Mouse (Mus musculus) midbrain, embryonic 10.5 days (tissue): ENCODE data around the gene Lpar5. TPM values are rescaled to one million over a fixed set of nuclear protein-coding genes. Genes with fewer than 3 reads are reported as not detected.

Experiments
- DNase-seq: peaks from one replicate; pipeline ENCODE4 v3.0.0-alpha.2; 2017; ENCODE audit warnings: low spot score
- H3K27ac ChIP-seq: fragments of 300-500 bp; sonication (generic); replicated peaks from 2 replicates; pipeline ENCODE4 v1.5.1; 2016; ENCODE audit warnings: mild to moderate bottlenecking
- H3K27me3 ChIP-seq: fragments of 300-500 bp; sonication (generic); 2 replicates; pipeline ENCODE4 v1.6.1; 2016; ENCODE audit warnings: low read depth, mild to moderate bottlenecking; ENCODE audit not compliant: poor library complexity, severe bottlenecking
- H3K36me3 ChIP-seq: fragments of 300-500 bp; sonication (generic); 2 replicates; pipeline ENCODE4 v1.6.1; 2016; ENCODE audit warnings: mild to moderate bottlenecking, moderate library complexity
- H3K4me1 ChIP-seq: fragments of 300-500 bp; sonication (generic); 2 replicates; pipeline ENCODE4 v1.6.1; 2016
- H3K4me3 ChIP-seq: fragments of 300-500 bp; sonication (generic); 2 replicates; pipeline ENCODE4 v1.5.1; 2016; ENCODE audit warnings: mild to moderate bottlenecking, moderate library complexity
- H3K9me3 ChIP-seq: fragments of 300-500 bp; sonication (generic); replicated peaks from 2 replicates; pipeline ENCODE4 v1.6.1; 2016; ENCODE audit warnings: mild to moderate bottlenecking
- WGBS: fragments of 180-500 bp; shearing (Covaris S2); methylation state at CpG from one replicate; pipeline ENCODE4 v1.1.7; 2016; 5-methylcytosine and 5-hydroxymethylcytosine counted together
- polyA plus RNA-seq: library from polyadenylated mRNA; unstranded; fragments of >200 nt; fragmentation: Nextera tagmentation; extraction: Ambion mirVana; gene quantifications from 2 replicates; pipeline ENCODE4 v1.2.1, GENCODE M21; 2016

The Lpar5 gene
- polyA plus RNA-seq, 1 experiment from 2014 or later = 0.16 TPM

GRCm38 (mm10) chr6:125089521-125090321 lies 22.0 kb downstream of the Lpar5 start:
- peaks cover 40% of the 10 kb centered on the region for H3K4me1 ChIP-seq
- WGBS = 3% methylated on average over 15 of the region's 15 CpGs
- H3K9me3 ChIP-seq = no peaks in the 10 kb centered on the region
- no peaks in the 10 kb centered on the region for H3K27me3 ChIP-seq
- H3K27ac ChIP-seq = peak overlapping the region; percentile 95
- H3K36me3 ChIP-seq = no peaks in the 10 kb centered on the region
- peak; percentile 72 for DNase-seq
- H3K4me3 ChIP-seq = peak overlapping the region; percentile 50

- no peak for DNase-seq
- 63% methylated on average over 10 of the region's 10 CpGs for WGBS
- H3K4me1 ChIP-seq = peaks cover 48% of the 10 kb centered on the region
- H3K4me3 ChIP-seq = peak overlapping the region; percentile 50
- H3K27ac ChIP-seq = peak overlapping the region; percentile 95
- no peaks in the 10 kb centered on the region for H3K27me3 ChIP-seq
- H3K9me3 ChIP-seq = no peaks in the 10 kb centered on the region
- H3K36me3 ChIP-seq = no peaks in the 10 kb centered on the region
Observed at GRCm38 (mm10) chr6:125090341-125091085, 22.8 kb downstream of the Lpar5 start.

GRCm38 (mm10) chr6:125092372-125092771 lies 24.7 kb downstream of the Lpar5 start:
- 89% methylated on average over 5 of the region's 5 CpGs for WGBS
- H3K27ac ChIP-seq = no peak overlapping the region
- no peak for DNase-seq
- no peaks in the 10 kb centered on the region for H3K36me3 ChIP-seq
- no peak overlapping the region for H3K4me3 ChIP-seq
- no peaks in the 10 kb centered on the region for H3K27me3 ChIP-seq
- peaks cover 56% of the 10 kb centered on the region for H3K4me1 ChIP-seq
- H3K9me3 ChIP-seq = no peaks in the 10 kb centered on the region

GRCm38 (mm10) chr6:125094843-125095242 lies 27.1 kb downstream of the Lpar5 start:
- H3K27me3 ChIP-seq = no peaks in the 10 kb centered on the region
- H3K9me3 ChIP-seq = no peaks in the 10 kb centered on the region
- peaks cover 60% of the 10 kb centered on the region for H3K4me1 ChIP-seq
- peak; percentile 26 for DNase-seq
- no peak overlapping the region; the same call in 1 of the 2 replicates for H3K4me3 ChIP-seq
- peaks cover 25% of the 10 kb centered on the region for H3K36me3 ChIP-seq
- no peak overlapping the region for H3K27ac ChIP-seq
- WGBS = 81% methylated on average over 3 of the region's 3 CpGs

- Histone ChIP-seq H3K27ac (peak within 1 kb of the TSS; percentile 97), H3K4me3 (peak within 1 kb of the TSS; percentile 80), H3K4me1 (peaks cover 60% of the 10 kb centered on the region), H3K9me3 (no peaks in the 10 kb centered on the region), H3K36me3 (peaks cover 33% of the 10 kb centered on the region), H3K27me3 (no peaks in the 10 kb centered on the region)
- WGBS = 4% methylated on average over 44 of the region's 45 CpGs
- DNase-seq = peak; percentile 93
Observed at GRCm38 (mm10) chr6:125095391-125096278, 27.9 kb downstream of the Lpar5 start, which contains the start of gene Chd4. Gene Chd4 (plus strand): TSS chr6:125095981.

- H3K4me1 ChIP-seq = peaks cover 56% of the 10 kb centered on the region
- no peak for DNase-seq
- WGBS = 3% methylated on average over 29 of the region's 32 CpGs
Observed at GRCm38 (mm10) chr6:125096279-125096596, 28.5 kb downstream of the Lpar5 start.

GRCm38 (mm10) chr6:125096597-125097345 lies 29.1 kb downstream of the Lpar5 start:
- Histone ChIP-seq H3K27ac (peak overlapping the region; percentile 97), H3K36me3 (peaks cover 44% of the 10 kb centered on the region), H3K4me1 (peaks cover 51% of the 10 kb centered on the region), H3K4me3 (peak overlapping the region; percentile 80), H3K9me3 (no peaks in the 10 kb centered on the region), H3K27me3 (no peaks in the 10 kb centered on the region)
- DNase-seq = peak; percentile 66
- WGBS = under 1% methylated on average over 43 of the region's 44 CpGs

More at GRCm38 (mm10) chr6:125096279-125096596, 28.5 kb downstream of the Lpar5 start:
- Histone ChIP-seq H3K36me3 (peaks cover 39% of the 10 kb centered on the region), H3K27me3 (no peaks in the 10 kb centered on the region), H3K9me3 (no peaks in the 10 kb centered on the region), H3K4me3 (peak overlapping the region; percentile 80), H3K27ac (peak overlapping the region; percentile 97)

- Histone ChIP-seq H3K36me3 (peaks cover 49% of the 10 kb centered on the region), H3K27ac (peak overlapping the region; percentile 97), H3K4me1 (peaks cover 51% of the 10 kb centered on the region), H3K4me3 (peak overlapping the region; percentile 80), H3K9me3 (no peaks in the 10 kb centered on the region), H3K27me3 (no peaks in the 10 kb centered on the region)
- DNase-seq = peak; percentile 31
- 1% methylated on average over 12 of the region's 12 CpGs for WGBS
Observed at GRCm38 (mm10) chr6:125097346-125097689, 29.6 kb downstream of the Lpar5 start.

GRCm38 (mm10) chr6:125097951-125098350 lies 30.2 kb downstream of the Lpar5 start:
- no peaks in the 10 kb centered on the region for H3K9me3 ChIP-seq
- H3K36me3 ChIP-seq = peaks cover 56% of the 10 kb centered on the region
- peak overlapping the region; percentile 80 for H3K4me3 ChIP-seq
- no peaks in the 10 kb centered on the region for H3K27me3 ChIP-seq
- H3K27ac ChIP-seq = peak overlapping the region; percentile 97
- WGBS = 63% methylated on average over 8 of the region's 8 CpGs
- peaks cover 51% of the 10 kb centered on the region for H3K4me1 ChIP-seq
- DNase-seq = no peak

- Histone ChIP-seq H3K27me3 (no peaks in the 10 kb centered on the region), H3K4me3 (peak overlapping the region; percentile 80), H3K9me3 (no peaks in the 10 kb centered on the region), H3K4me1 (peaks cover 51% of the 10 kb centered on the region), H3K36me3 (peaks cover 61% of the 10 kb centered on the region), H3K27ac (peak overlapping the region; percentile 97)
- DNase-seq = no peak
- WGBS = 73% methylated on average over 3 of the region's 3 CpGs
Observed at GRCm38 (mm10) chr6:125098513-125098912, 30.8 kb downstream of the Lpar5 start.

GRCm38 (mm10) chr6:125099421-125099971 lies 31.8 kb downstream of the Lpar5 start:
- DNase-seq = no peak
- Histone ChIP-seq H3K36me3 (peaks cover 71% of the 10 kb centered on the region), H3K4me3 (peak overlapping the region; percentile 80), H3K9me3 (no peaks in the 10 kb centered on the region), H3K27me3 (no peaks in the 10 kb centered on the region), H3K27ac (peak overlapping the region; percentile 97), H3K4me1 (peaks cover 51% of the 10 kb centered on the region)
- 52% methylated on average over 5 of the region's 5 CpGs for WGBS
